In the genomic region with DNA sequence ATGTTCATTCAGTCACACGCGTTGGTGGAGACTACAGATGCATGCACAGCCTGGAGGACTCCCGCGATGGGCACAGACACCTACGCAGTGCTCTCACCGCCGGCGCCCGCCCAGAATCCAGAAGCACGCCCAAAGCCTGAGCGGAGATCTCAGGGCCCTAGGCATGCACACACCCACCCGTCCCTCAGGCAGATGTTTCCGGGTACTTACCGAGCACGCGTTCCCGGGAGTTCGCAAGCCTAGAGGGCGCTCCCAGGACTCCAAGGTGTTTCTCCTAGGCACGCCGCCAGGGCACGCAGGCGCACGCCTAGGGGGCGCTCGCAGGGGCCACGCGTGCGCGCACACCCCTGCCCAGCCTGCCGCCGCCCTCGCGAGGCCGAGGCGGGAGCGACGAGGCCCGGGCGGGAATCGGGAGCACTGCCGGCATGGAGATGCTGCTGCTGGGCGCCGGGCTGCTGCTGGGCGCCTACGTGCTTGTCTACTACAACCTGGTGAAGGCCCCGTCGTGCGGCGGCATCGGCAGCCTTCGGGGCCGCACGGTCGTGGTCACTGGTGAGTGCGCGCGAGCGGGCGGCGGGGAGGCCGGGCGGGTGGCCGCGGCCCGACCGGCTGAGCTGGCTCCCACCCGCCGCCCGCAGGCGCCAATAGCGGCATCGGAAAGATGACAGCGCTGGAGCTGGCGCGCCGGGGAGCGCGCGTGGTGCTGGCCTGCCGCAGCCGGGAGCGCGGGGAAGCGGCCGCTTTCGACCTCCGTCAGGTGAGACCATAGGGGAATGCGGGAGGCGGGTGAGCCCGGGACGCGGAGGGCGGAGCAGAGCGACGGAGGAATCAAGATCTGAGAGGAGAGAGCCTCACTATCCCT, we compare ENCODE assay signal across 8 mouse cellular contexts. TPM values are rescaled to one million over a fixed set of nuclear protein-coding genes. Genes with fewer than 3 reads are reported as not detected.
DNase-seq lines count a peak whose midpoint lies in the region; TF ChIP-seq lines count a peak whose summit lies in the region.

TSS of gene Dhrs13 (plus strand) at position 334 of the 862 bp plus-strand sequence.

- intact Hi-C loops in gastrocnemius, adult 2 months (cut with DNase I) = no loop called here

- H3K4me1 ChIP-seq in megakaryocyte, embryonic 14.5 days = peaks cover 57% of the 10 kb centered on the region

- no peaks in the 10 kb centered on the region for H3K27me3 ChIP-seq in megakaryocyte, embryonic 14.5 days (replicated peaks)

- DNase-seq in WW6 (ENCODE audit: low read depth, low spot score) = peak; percentile 97
- peak; percentile 76 to 93 for DNase-seq in cerebellum, postnatal 4 days (ENCODE audit: low spot score in 2 of 2)
- DNase-seq in gastrocnemius, adult 2 months = peak; percentile 94
- DNase-seq in hindlimb bud, embryonic 11.5 days (ENCODE audit: extremely low spot score, low read depth, low spot score) = peak; percentile 73
- peak; percentile 79 to 92 for DNase-seq in left cerebral cortex, adult 8-10 months (ENCODE audit: low spot score in 2 of 2)
- DNase-seq in right cerebral cortex, postnatal 10 days (ENCODE audit: low spot score in 2 of 2) = peak; percentile 92 to 94
- DNase-seq in urinary bladder, postnatal 25 days (ENCODE audit: low spot score) = peak; percentile 94

- peak within 1 kb of the TSS; percentile 75 for H3K4me3 ChIP-seq in gastrocnemius, adult 2 months
- H3K4me3 ChIP-seq in megakaryocyte, embryonic 14.5 days (replicated peaks) = peak within 1 kb of the TSS; percentile 93

- H3K36me3 ChIP-seq in megakaryocyte, embryonic 14.5 days (replicated peaks; ENCODE audit: low read length) = peaks cover 49% of the 10 kb centered on the region

- H3K9me3 ChIP-seq in megakaryocyte, embryonic 14.5 days = no peaks in the 10 kb centered on the region

- peak within 1 kb of the TSS; percentile 74 for H3K27ac ChIP-seq in gastrocnemius, adult 2 months

- peak; percentile 95; the same call in 1 of the 2 replicates for TF ChIP-seq CTCF in gastrocnemius, adult 2 months (IDR thresholded peaks at IDR 0.05)

RNA-seq across cellular contexts. Expression of gene Dhrs13, which starts in this region (rescaled TPM):
- 1 to 10 TPM in 1 of 2 experiments, under 1 TPM in 1; 0.74 to 1.1 TPM for total RNA-seq in gastrocnemius, adult 2 months (2021)
- total RNA-seq in left cerebral cortex, adult 8-10 months (2022) = 1 to 10 TPM; 7.1 to 8.9 (median 8.2) TPM
- polyA plus RNA-seq in megakaryocyte, embryonic 14.5 days (2012; ENCODE audit: insufficient read depth, low replicate concordance) = 5.9 and 7.0 TPM in 2 replicates

Comparison
In these comparisons a context has a peak if more than half of its experiments do, and no peak if none do; other contexts are left out.
1. Peak in every context shown above with its lines: DNase-seq, H3K4me3 ChIP-seq and H3K27ac ChIP-seq.